Mouse (Mus musculus) midbrain, postnatal 0 days (tissue): ENCODE measurements around the gene Gfap. TPM values are rescaled to one million over a fixed set of nuclear protein-coding genes. Genes with fewer than 3 reads are reported as not detected.

Source experiments
- ATAC-seq: fragments of 200-750 bp; cut with Nextera tagmentation; 2 replicates; pipeline ENCODE4 v1.8.0; 2017; ENCODE audit warnings: moderate number of reproducible peaks, mild to moderate bottlenecking, moderate TSS enrichment, moderate library complexity; ENCODE audit not compliant: low FRiP score
- DNase-seq: peaks from one replicate; pipeline ENCODE4 v3.0.0-alpha.2; 2015; ENCODE audit warnings: low spot score
- H3K27ac ChIP-seq: fragments of 300-500 bp; sonication (generic); 2 replicates; pipeline ENCODE4 v1.5.1; 2014; ENCODE audit warnings: low read depth, mild to moderate bottlenecking, low read length, mixed read lengths
- H3K27me3 ChIP-seq: fragments of 300-500 bp; sonication (generic); 2 replicates; pipeline ENCODE4 v1.6.1; 2014; ENCODE audit warnings: low read length, control low read depth, mixed read lengths; ENCODE audit not compliant: insufficient read depth
- H3K36me3 ChIP-seq: fragments of 300-500 bp; sonication (generic); 2 replicates; pipeline ENCODE4 v1.6.1; 2014; ENCODE audit warnings: low read length, control low read depth, mixed read lengths; ENCODE audit not compliant: insufficient read depth
- H3K4me1 ChIP-seq: fragments of 300-500 bp; sonication (generic); 2 replicates; pipeline ENCODE4 v1.6.1; 2014; ENCODE audit warnings: mild to moderate bottlenecking, control low read depth, antibody characterized with exemption, low read length, mixed read lengths; ENCODE audit not compliant: insufficient read depth
- H3K4me2 ChIP-seq: fragments of 300-500 bp; sonication (generic); 2 replicates; pipeline ENCODE4 v1.6.1; 2014; ENCODE audit warnings: low read depth, mild to moderate bottlenecking, low read length, mixed read lengths; ENCODE audit not compliant: poor library complexity, severe bottlenecking
- H3K4me3 ChIP-seq: fragments of 300-500 bp; sonication (generic); 2 replicates; pipeline ENCODE4 v1.5.1; 2014; ENCODE audit warnings: low read depth, mild to moderate bottlenecking, low read length, moderate library complexity
- H3K9ac ChIP-seq: fragments of 300-500 bp; sonication (generic); replicated peaks from 2 replicates; pipeline ENCODE4 v1.6.1; 2014; ENCODE audit warnings: mild to moderate bottlenecking, low read length, moderate library complexity, mixed read lengths; ENCODE audit not compliant: poor library complexity, severe bottlenecking
- H3K9me3 ChIP-seq: fragments of 300-500 bp; sonication (generic); 2 replicates; pipeline ENCODE4 v1.6.1; 2016; ENCODE audit warnings: low read length, control low read depth
- CTCF ChIP-seq: IDR thresholded peaks from 2 replicates; pipeline ENCODE4 v1.5.1; 2016; ENCODE audit warnings: antibody characterized with exemption, mild to moderate bottlenecking
- WGBS: fragments of 180-500 bp; shearing (Covaris S2); extraction: QIAGEN DNeasy Blood & Tissue Kit; methylation state at CpG from one replicate; pipeline ENCODE4 v1.1.7; 2014; 5-methylcytosine and 5-hydroxymethylcytosine counted together
- polyA plus RNA-seq: library from polyadenylated mRNA; unstranded; fragments of >200 nt; fragmentation: Nextera tagmentation; extraction: Ambion mirVana; gene quantifications from 2 replicates; pipeline ENCODE4 v1.2.1, GENCODE M21; 2015
- total RNA-seq: library from RNA; depleted of rRNA; stranded (reverse); fragments of >200 nt; gene quantifications from 2 replicates; pipeline ENCODE4 v1.2.3, GENCODE M21; 2014

The Gfap gene
- total and polyA plus RNA-seq, 2 experiments from 2014 or later = 20.6 to 36.4 TPM

DNA sequence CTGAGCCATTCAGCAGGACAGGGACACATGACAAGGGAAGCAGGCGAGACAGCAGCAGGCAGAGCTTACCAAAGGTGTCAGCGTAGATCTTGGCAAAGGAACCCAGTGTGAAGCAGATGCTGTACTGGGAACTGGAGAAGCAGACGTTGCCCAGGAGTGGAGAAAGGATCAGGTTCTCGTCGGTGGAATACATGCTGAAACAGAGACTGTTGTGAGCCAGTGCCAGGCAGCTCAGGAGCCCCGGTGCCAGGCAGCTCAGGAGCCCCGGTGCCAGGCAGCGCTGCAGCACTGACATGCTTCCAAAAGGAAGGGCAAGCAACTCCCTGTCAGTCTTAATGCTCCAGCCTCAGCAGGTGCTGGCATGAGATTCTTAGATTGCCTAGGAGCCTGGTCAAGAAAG lies 40.8 kb downstream of the Gfap start:
- H3K4me2 ChIP-seq = no peak overlapping the region
- H3K4me1 ChIP-seq = no peaks in the 10 kb centered on the region
- H3K27me3 ChIP-seq = no peaks in the 10 kb centered on the region
- ATAC-seq = no peak
- H3K9ac ChIP-seq = no peak overlapping the region
- no peak for TF ChIP-seq CTCF
- H3K36me3 ChIP-seq = peaks cover 55% of the 10 kb centered on the region
- H3K27ac ChIP-seq = no peak overlapping the region
- no peak overlapping the region for H3K4me3 ChIP-seq
- peak; percentile 67 for DNase-seq
- WGBS = 86% methylated on average over 8 of the region's 8 CpGs
- H3K9me3 ChIP-seq = no peaks in the 10 kb centered on the region

DNA sequence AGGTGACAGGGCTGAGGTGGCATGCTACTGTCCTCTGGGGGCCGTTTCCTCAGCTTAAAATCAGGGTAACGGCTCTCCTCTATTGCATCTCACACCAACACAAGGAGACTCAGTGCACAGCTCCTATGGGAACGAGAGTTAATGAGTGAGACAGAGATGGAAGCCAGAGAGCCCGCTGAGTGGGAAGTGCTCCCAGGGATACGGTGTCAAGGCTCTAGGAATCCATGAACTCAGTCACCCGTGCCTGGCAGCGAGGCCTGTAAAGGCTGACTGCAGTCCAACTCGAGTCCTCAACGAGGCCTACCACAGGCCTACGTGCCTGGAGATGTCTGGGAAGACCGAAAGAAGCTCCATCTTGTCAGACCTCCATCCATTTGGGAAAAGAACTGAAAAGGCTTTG lies 41.8 kb downstream of the Gfap start:
- no peak overlapping the region for H3K27ac ChIP-seq
- no peak overlapping the region for H3K9ac ChIP-seq
- DNase-seq = peak; percentile 75
- no peaks in the 10 kb centered on the region for H3K4me1 ChIP-seq
- no peaks in the 10 kb centered on the region for H3K27me3 ChIP-seq
- H3K9me3 ChIP-seq = no peaks in the 10 kb centered on the region
- TF ChIP-seq CTCF = no peak
- H3K4me2 ChIP-seq = no peak overlapping the region
- no peak for ATAC-seq
- H3K4me3 ChIP-seq = no peak overlapping the region
- 80% methylated on average over 11 of the region's 11 CpGs for WGBS
- peaks cover 62% of the 10 kb centered on the region for H3K36me3 ChIP-seq

DNA sequence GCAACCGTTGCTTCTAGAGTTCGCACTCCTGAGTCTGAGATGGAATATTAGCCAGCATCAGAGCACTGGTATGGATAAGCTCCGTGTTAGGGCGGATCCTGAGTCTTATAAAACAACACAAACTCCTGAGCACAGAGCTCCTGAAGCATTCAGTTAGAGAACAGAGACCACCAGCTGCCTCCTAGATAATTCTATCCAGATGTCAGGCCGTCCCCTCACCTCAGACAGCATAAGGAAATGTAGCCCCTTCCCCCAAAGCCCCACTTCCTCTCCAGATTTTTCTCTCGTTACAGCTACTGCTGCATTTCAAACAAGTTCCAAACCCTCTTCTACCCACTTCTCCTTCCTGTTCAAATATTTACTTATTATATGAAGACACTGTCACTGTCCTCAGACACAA lies 44.8 kb downstream of the Gfap start:
- H3K9ac ChIP-seq = no peak overlapping the region
- peaks cover 65% of the 10 kb centered on the region for H3K36me3 ChIP-seq
- no peak overlapping the region for H3K4me2 ChIP-seq
- H3K27ac ChIP-seq = no peak overlapping the region
- DNase-seq (no peak), ATAC-seq (no peak)
- WGBS = 90% methylated on average over 6 of the region's 6 CpGs
- no peaks in the 10 kb centered on the region for H3K4me1 ChIP-seq
- H3K4me3 ChIP-seq = no peak overlapping the region
- no peak for TF ChIP-seq CTCF
- no peaks in the 10 kb centered on the region for H3K27me3 ChIP-seq
- H3K9me3 ChIP-seq = no peaks in the 10 kb centered on the region

DNA sequence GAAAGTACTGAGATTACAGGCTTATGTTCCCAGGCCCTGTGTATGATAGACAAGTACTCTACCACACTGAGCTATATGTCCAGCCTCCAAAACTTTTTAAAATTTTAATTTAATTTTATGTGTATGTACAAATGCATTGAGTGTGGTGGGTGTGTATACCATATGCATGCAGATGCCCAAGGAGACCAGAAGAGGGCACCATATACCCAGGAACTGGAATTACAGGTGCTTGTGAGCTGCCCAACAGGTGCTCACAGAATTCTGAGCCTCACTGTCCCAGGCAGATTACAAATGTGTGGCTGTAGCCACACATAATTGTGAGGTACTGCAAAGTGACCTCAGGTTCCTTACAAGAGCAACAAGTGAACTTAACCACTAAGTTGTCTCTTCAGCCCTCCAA lies 47.0 kb downstream of the Gfap start:
- ATAC-seq (no peak), DNase-seq (peak; percentile 55)
- H3K9me3 ChIP-seq = no peaks in the 10 kb centered on the region
- no peak overlapping the region for H3K27ac ChIP-seq
- H3K9ac ChIP-seq = no peak overlapping the region
- H3K36me3 ChIP-seq = peaks cover 61% of the 10 kb centered on the region
- TF ChIP-seq CTCF = peak; percentile 72
- H3K4me3 ChIP-seq = no peak overlapping the region
- H3K27me3 ChIP-seq = no peaks in the 10 kb centered on the region
- H3K4me2 ChIP-seq = no peak overlapping the region
- no peaks in the 10 kb centered on the region for H3K4me1 ChIP-seq

DNA sequence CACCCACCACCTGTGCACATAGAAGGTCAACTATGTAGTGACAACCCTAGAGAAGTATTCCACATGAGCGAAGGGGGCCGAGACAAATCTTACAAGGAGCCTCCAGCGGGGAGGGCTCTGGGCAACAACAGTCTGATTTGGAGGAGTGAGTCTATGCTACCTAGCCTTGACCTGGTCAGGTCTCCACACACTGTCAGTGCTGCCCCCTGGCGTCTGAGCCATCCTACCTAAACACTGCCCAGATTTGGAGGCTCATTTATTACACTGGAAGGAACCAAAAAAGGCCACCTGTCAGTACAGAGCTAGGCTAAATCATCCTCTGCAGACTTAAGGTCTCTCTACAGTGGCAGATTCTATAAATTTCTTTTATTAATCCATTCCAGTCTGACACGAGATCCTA lies 48.8 kb downstream of the Gfap start:
- Histone ChIP-seq H3K9me3 (no peaks in the 10 kb centered on the region), H3K4me3 (no peak overlapping the region), H3K4me1 (no peaks in the 10 kb centered on the region), H3K4me2 (no peak overlapping the region), H3K27me3 (no peaks in the 10 kb centered on the region), H3K9ac (no peak overlapping the region), H3K36me3 (peaks cover 65% of the 10 kb centered on the region), H3K27ac (no peak overlapping the region)
- ATAC-seq = no peak
- 65% methylated on average over 5 of the region's 5 CpGs for WGBS
- TF ChIP-seq CTCF = peak; percentile 67
- DNase-seq = peak; percentile 47

DNA sequence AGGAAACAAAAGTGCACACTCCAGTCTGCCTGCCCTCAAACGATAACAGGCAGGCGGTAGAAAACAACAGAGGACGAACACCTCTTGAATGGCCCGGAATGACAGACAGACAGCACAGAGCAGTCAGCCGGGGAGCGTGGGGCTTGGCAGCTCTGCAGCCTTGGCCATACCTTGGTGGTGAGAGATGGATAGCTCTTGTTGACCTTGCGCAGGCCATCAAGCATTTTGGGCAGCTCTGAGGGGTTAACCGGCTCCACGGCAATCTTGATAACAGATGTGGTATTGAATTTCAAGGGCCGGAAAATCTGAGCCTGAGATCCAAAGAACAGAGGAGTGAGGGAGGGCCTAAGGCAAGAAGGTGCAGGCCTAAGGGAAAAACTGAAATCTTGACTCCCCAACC lies 54.8 kb downstream of the Gfap start:
- Histone ChIP-seq H3K9me3 (no peaks in the 10 kb centered on the region), H3K36me3 (peaks cover 82% of the 10 kb centered on the region), H3K4me2 (no peak overlapping the region), H3K4me3 (no peak overlapping the region), H3K27me3 (no peaks in the 10 kb centered on the region), H3K9ac (no peak overlapping the region), H3K4me1 (no peaks in the 10 kb centered on the region), H3K27ac (no peak overlapping the region)
- DNase-seq (no peak), ATAC-seq (no peak)
- WGBS = 91% methylated on average over 10 of the region's 10 CpGs
- no peak for TF ChIP-seq CTCF
